Mouse (Mus musculus) midbrain, embryonic 15.5 days (tissue): Measurements from ENCODE around the gene Habp4. TPM values are rescaled to one million over a fixed set of nuclear protein-coding genes. Genes with fewer than 3 reads are reported as not detected.

Experiments used
- ATAC-seq: fragments of 200-750 bp; cut with Nextera tagmentation; replicated peaks from 2 replicates; pipeline ENCODE4 v1.8.0; 2017; ENCODE audit warnings: moderate TSS enrichment
- H3K27ac ChIP-seq: fragments of 300-500 bp; sonication (generic); 2 replicates; pipeline ENCODE4 v1.5.1; 2015; ENCODE audit warnings: mild to moderate bottlenecking, inconsistent platforms
- H3K27me3 ChIP-seq: fragments of 300-500 bp; sonication (generic); replicated peaks from 2 replicates; pipeline ENCODE4 v1.6.1; 2015; ENCODE audit warnings: inconsistent platforms
- H3K36me3 ChIP-seq: fragments of 300-500 bp; sonication (generic); replicated peaks from 2 replicates; pipeline ENCODE4 v1.6.1; 2015; ENCODE audit warnings: inconsistent platforms
- H3K4me1 ChIP-seq: fragments of 300-500 bp; sonication (generic); 2 replicates; pipeline ENCODE4 v1.6.1; 2015; ENCODE audit warnings: inconsistent platforms
- H3K4me2 ChIP-seq: fragments of 300-500 bp; sonication (generic); 2 replicates; pipeline ENCODE4 v1.6.1; 2015; ENCODE audit warnings: inconsistent platforms, mild to moderate bottlenecking, moderate library complexity
- H3K4me3 ChIP-seq: fragments of 300-500 bp; sonication (generic); 2 replicates; pipeline ENCODE4 v1.5.1; 2015; ENCODE audit warnings: mild to moderate bottlenecking, inconsistent platforms
- H3K9ac ChIP-seq: fragments of 300-500 bp; sonication (generic); 2 replicates; pipeline ENCODE4 v1.6.1; 2015; ENCODE audit warnings: mild to moderate bottlenecking, inconsistent platforms
- H3K9me3 ChIP-seq: fragments of 300-500 bp; sonication (generic); 2 replicates; pipeline ENCODE4 v1.6.1; 2016; ENCODE audit warnings: inconsistent platforms
- WGBS: fragments of 180-500 bp; shearing (Covaris S2); methylation state at CpG from one replicate; pipeline ENCODE4 v1.1.7; 2015; ENCODE audit warnings: mixed read lengths; 5-methylcytosine and 5-hydroxymethylcytosine counted together
- polyA plus RNA-seq: library from polyadenylated mRNA; unstranded; fragments of >200 nt; fragmentation: Nextera tagmentation; extraction: Ambion mirVana; gene quantifications from 2 replicates; pipeline ENCODE4 v1.2.1, GENCODE M21; 2015

The Habp4 gene
- polyA plus RNA-seq, 1 experiment from 2014 or later = 41.4 TPM

- WGBS = 53% methylated on average over 2 of the region's 2 CpGs
- Histone ChIP-seq H3K4me1 (no peaks in the 10 kb centered on the region), H3K36me3 (no peaks in the 10 kb centered on the region), H3K27me3 (no peaks in the 10 kb centered on the region), H3K4me3 (no peak overlapping the region), H3K9me3 (no peaks in the 10 kb centered on the region), H3K9ac (no peak overlapping the region), H3K4me2 (no peak overlapping the region), H3K27ac (no peak overlapping the region)
- ATAC-seq = no peak
Measured at GRCm38 (mm10) chr13:64205186-64205585, 43.6 kb downstream of the Habp4 start.

GRCm38 (mm10) chr13:64208146-64208545 is 46.5 kb downstream of the Habp4 start:
- H3K4me3 ChIP-seq = no peak overlapping the region
- WGBS = 91% methylated on average over 6 of the region's 6 CpGs
- no peak overlapping the region for H3K27ac ChIP-seq
- no peaks in the 10 kb centered on the region for H3K36me3 ChIP-seq
- no peak overlapping the region for H3K9ac ChIP-seq
- no peaks in the 10 kb centered on the region for H3K27me3 ChIP-seq
- no peak overlapping the region for H3K4me2 ChIP-seq
- ATAC-seq = no peak
- no peaks in the 10 kb centered on the region for H3K4me1 ChIP-seq
- no peaks in the 10 kb centered on the region for H3K9me3 ChIP-seq

- Histone ChIP-seq H3K4me2 (no peak overlapping the region), H3K27me3 (no peaks in the 10 kb centered on the region), H3K9ac (no peak overlapping the region), H3K4me1 (no peaks in the 10 kb centered on the region), H3K27ac (no peak overlapping the region), H3K9me3 (no peaks in the 10 kb centered on the region), H3K36me3 (no peaks in the 10 kb centered on the region), H3K4me3 (no peak overlapping the region)
- ATAC-seq = no peak
- WGBS = 84% methylated on average over 5 of the region's 5 CpGs
Measured at GRCm38 (mm10) chr13:64211995-64212603, 50.5 kb downstream of the Habp4 start.

- no peaks in the 10 kb centered on the region for H3K9me3 ChIP-seq
- H3K4me1 ChIP-seq = no peaks in the 10 kb centered on the region
- ATAC-seq = no peak
- H3K27ac ChIP-seq = no peak overlapping the region
- no peaks in the 10 kb centered on the region for H3K27me3 ChIP-seq
- H3K9ac ChIP-seq = no peak overlapping the region
- no peak overlapping the region for H3K4me3 ChIP-seq
- no peaks in the 10 kb centered on the region for H3K36me3 ChIP-seq
- H3K4me2 ChIP-seq = no peak overlapping the region
- 98% methylated on average over 5 of the region's 5 CpGs for WGBS
Measured at GRCm38 (mm10) chr13:64214891-64215290, 53.3 kb downstream of the Habp4 start.

GRCm38 (mm10) chr13:64225738-64226137 is 64.1 kb downstream of the Habp4 start:
- Histone ChIP-seq H3K4me3 (no peak overlapping the region), H3K9ac (no peak overlapping the region), H3K27ac (no peak overlapping the region), H3K36me3 (no peaks in the 10 kb centered on the region), H3K9me3 (no peaks in the 10 kb centered on the region), H3K4me1 (no peaks in the 10 kb centered on the region), H3K27me3 (no peaks in the 10 kb centered on the region), H3K4me2 (no peak overlapping the region)
- ATAC-seq = no peak
- WGBS = 89% methylated on average over 3 of the region's 3 CpGs

- WGBS = 85% methylated on average over 4 of the region's 4 CpGs
Measured at GRCm38 (mm10) chr13:64226725-64227124, 65.1 kb downstream of the Habp4 start.

GRCm38 (mm10) chr13:64233139-64233538 is 71.5 kb downstream of the Habp4 start:
- 85% methylated on average over 4 of the region's 4 CpGs for WGBS

More at GRCm38 (mm10) chr13:64226725-64227124, 65.1 kb downstream of the Habp4 start:
- no peaks in the 10 kb centered on the region for H3K4me1 ChIP-seq
- H3K27me3 ChIP-seq = no peaks in the 10 kb centered on the region
- H3K27ac ChIP-seq = no peak overlapping the region
- no peaks in the 10 kb centered on the region for H3K9me3 ChIP-seq
- H3K36me3 ChIP-seq = no peaks in the 10 kb centered on the region
- H3K4me3 ChIP-seq = no peak overlapping the region
- no peak overlapping the region for H3K4me2 ChIP-seq
- ATAC-seq = no peak
- no peak overlapping the region for H3K9ac ChIP-seq

GRCm38 (mm10) chr13:64235062-64235715 is 73.6 kb downstream of the Habp4 start:
- ATAC-seq = no peak
- H3K9me3 ChIP-seq = no peaks in the 10 kb centered on the region
- H3K4me3 ChIP-seq = no peak overlapping the region
- no peaks in the 10 kb centered on the region for H3K36me3 ChIP-seq
- H3K27me3 ChIP-seq = no peaks in the 10 kb centered on the region
- no peak overlapping the region for H3K9ac ChIP-seq
- H3K4me1 ChIP-seq = no peaks in the 10 kb centered on the region
- no peak overlapping the region for H3K4me2 ChIP-seq
- H3K27ac ChIP-seq = no peak overlapping the region
- 82% methylated on average over 4 of the region's 4 CpGs for whole genome bisulfite sequencing

More at GRCm38 (mm10) chr13:64233139-64233538, 71.5 kb downstream of the Habp4 start:
- H3K4me1 ChIP-seq = no peaks in the 10 kb centered on the region
- H3K27ac ChIP-seq = no peak overlapping the region
- H3K9me3 ChIP-seq = no peaks in the 10 kb centered on the region
- H3K36me3 ChIP-seq = no peaks in the 10 kb centered on the region
- no peak for ATAC-seq
- no peak overlapping the region for H3K9ac ChIP-seq
- H3K4me3 ChIP-seq = no peak overlapping the region
- no peak overlapping the region for H3K4me2 ChIP-seq
- no peaks in the 10 kb centered on the region for H3K27me3 ChIP-seq

- Histone ChIP-seq H3K36me3 (no peaks in the 10 kb centered on the region), H3K4me3 (no peak overlapping the region), H3K4me2 (no peak overlapping the region), H3K4me1 (no peaks in the 10 kb centered on the region), H3K27ac (no peak overlapping the region), H3K9ac (no peak overlapping the region), H3K9me3 (no peaks in the 10 kb centered on the region), H3K27me3 (no peaks in the 10 kb centered on the region)
- ATAC-seq = no peak
- 80% methylated on average over 3 of the region's 3 CpGs for WGBS
Measured at GRCm38 (mm10) chr13:64235777-64236176, 74.2 kb downstream of the Habp4 start.

Other genes starting within 250 kb of the Habp4 start
- not detected in 2 replicates for gene Hsd17b3, start 72.6 kb upstream of the Habp4 start, polyA plus RNA-seq
- 0.82 and 1.1 TPM in 2 replicates for gene Slc35d2, start 32.5 kb upstream of the Habp4 start, polyA plus RNA-seq
- gene Zfp367, start 8.6 kb upstream of the Habp4 start, polyA plus RNA-seq = 4.2 and 4.9 TPM in 2 replicates
- gene Cdc14b, start 113.5 kb downstream of the Habp4 start, polyA plus RNA-seq = 2.4 and 2.5 TPM in 2 replicates
- 12.8 and 15.3 TPM in 2 replicates for gene Aaed1, start 150.9 kb downstream of the Habp4 start, polyA plus RNA-seq
- 134 and 138 TPM in 2 replicates for gene Ctsl, start 209.1 kb downstream of the Habp4 start, polyA plus RNA-seq